Mouse (Mus musculus): ENCODE data around the gene Nectin1. TPM values are rescaled to one million over a fixed set of nuclear protein-coding genes. Genes with fewer than 3 reads are reported as not detected.

Gene Nectin1
- polyA plus RNA-seq, 1 experiment from 2014 or later: 13.2 TPM

DNA sequence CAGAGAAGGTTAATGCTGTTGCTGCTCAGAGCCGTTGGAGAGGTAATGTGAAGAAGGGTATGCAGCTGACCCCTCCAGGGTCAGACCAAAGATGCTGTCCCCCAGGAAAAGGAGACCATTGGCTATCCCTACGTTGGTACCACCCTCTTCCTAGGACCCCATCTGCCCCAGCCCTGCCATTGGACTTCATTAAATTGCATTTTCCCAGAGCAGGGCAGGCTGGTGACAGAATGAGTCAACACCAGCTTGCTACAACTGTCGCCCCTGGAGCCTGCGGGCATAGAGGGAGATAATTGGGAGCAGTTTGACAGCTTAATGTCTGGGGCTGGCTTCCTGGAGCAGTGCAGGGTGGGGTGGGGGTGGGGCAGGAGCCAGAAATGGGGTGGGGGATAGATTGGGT lies 25.0 kb downstream of the Nectin1 start:
- WGBS: 11% methylated on average over 4 of the region's 4 CpGs
- no peak overlapping the region for H3K4me2 ChIP-seq (ENCODE audit: low read length)
- H3K4me3 ChIP-seq (ENCODE audit: low read depth, low read length): no peak overlapping the region
- no peaks in the 10 kb centered on the region for H3K9me3 ChIP-seq (replicated peaks; ENCODE audit: control insufficient read depth, low read length, poor library complexity, severe bottlenecking)
- no peaks in the 10 kb centered on the region for H3K27me3 ChIP-seq (ENCODE audit: control insufficient read depth, insufficient read depth, low read depth, low read length)
- H3K9ac ChIP-seq (ENCODE audit: low read depth, low read length): peak overlapping the region; percentile 7; the same call in 1 of the 2 replicates
- peak overlapping the region; percentile 19; the same call in 1 of the 2 replicates for H3K27ac ChIP-seq (ENCODE audit: low read length)
- peak; percentile 60; the same call in 1 of the 2 replicates for ATAC-seq
- H3K4me1 ChIP-seq (ENCODE audit: control insufficient read depth, insufficient read depth, low read length): peaks cover 22% of the 10 kb centered on the region
- no peaks in the 10 kb centered on the region for H3K36me3 ChIP-seq (ENCODE audit: control insufficient read depth, insufficient read depth, low read length)

DNA sequence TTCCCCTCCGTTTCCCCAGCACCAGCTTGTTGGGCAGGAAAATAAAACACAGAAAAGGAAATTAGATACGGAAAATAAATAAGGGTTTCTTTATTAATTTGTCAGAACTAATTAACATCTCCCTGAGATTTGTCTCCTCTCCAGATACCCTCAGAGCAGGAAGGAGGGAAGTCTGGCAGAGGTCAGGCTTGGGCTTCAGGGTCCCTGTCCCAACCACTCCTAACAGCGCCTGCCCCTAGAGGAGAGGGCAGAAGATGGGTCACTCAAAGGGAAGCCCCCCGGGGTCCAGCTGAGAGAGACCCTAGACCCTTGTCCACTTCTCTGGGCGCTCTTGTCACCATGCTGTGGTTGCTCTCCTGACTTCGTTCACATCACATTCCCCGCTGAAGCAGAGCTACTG lies 25.4 kb downstream of the Nectin1 start:
- Histone ChIP-seq H3K4me2 (ENCODE audit: low read length) (no peak overlapping the region), H3K4me3 (ENCODE audit: low read depth, low read length) (no peak overlapping the region), H3K27ac (ENCODE audit: low read length) (no peak overlapping the region), H3K9me3 (replicated peaks; ENCODE audit: control insufficient read depth, low read length, poor library complexity, severe bottlenecking) (no peaks in the 10 kb centered on the region), H3K36me3 (ENCODE audit: control insufficient read depth, insufficient read depth, low read length) (no peaks in the 10 kb centered on the region), H3K9ac (ENCODE audit: low read depth, low read length) (no peak overlapping the region), H3K27me3 (ENCODE audit: control insufficient read depth, insufficient read depth, low read depth, low read length) (no peaks in the 10 kb centered on the region), H3K4me1 (ENCODE audit: control insufficient read depth, insufficient read depth, low read length) (peaks cover 22% of the 10 kb centered on the region)
- ATAC-seq: no peak
- 69% methylated on average over 7 of the region's 7 CpGs for WGBS

DNA sequence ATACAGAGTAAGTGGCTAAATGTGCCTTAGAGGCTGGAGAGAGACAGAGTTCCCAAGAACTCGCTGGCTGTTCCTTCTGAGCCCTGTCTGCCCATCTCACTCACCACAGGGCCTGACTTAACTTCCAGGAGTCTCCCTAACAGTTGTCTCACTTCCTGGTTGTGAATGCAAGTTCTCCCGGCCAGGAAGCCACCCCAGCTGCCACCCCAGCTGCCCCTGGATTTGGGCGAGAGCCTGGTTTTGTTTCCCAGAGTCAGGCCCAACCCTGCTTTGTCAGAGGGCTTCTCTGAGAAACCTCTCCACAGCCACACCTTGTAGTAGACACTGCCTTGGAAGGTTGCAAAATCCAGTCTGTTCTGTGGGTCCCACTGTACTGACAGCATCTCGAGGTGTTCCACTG lies 26.2 kb downstream of the Nectin1 start:
- Histone ChIP-seq H3K9ac (ENCODE audit: low read depth, low read length) (no peak overlapping the region), H3K27me3 (ENCODE audit: control insufficient read depth, insufficient read depth, low read depth, low read length) (no peaks in the 10 kb centered on the region), H3K4me2 (ENCODE audit: low read length) (no peak overlapping the region), H3K27ac (ENCODE audit: low read length) (no peak overlapping the region), H3K4me1 (ENCODE audit: control insufficient read depth, insufficient read depth, low read length) (peaks cover 22% of the 10 kb centered on the region), H3K9me3 (replicated peaks; ENCODE audit: control insufficient read depth, low read length, poor library complexity, severe bottlenecking) (no peaks in the 10 kb centered on the region), H3K4me3 (ENCODE audit: low read depth, low read length) (no peak overlapping the region), H3K36me3 (ENCODE audit: control insufficient read depth, insufficient read depth, low read length) (no peaks in the 10 kb centered on the region)
- WGBS: 83% methylated on average over 4 of the region's 4 CpGs
- no peak for ATAC-seq

DNA sequence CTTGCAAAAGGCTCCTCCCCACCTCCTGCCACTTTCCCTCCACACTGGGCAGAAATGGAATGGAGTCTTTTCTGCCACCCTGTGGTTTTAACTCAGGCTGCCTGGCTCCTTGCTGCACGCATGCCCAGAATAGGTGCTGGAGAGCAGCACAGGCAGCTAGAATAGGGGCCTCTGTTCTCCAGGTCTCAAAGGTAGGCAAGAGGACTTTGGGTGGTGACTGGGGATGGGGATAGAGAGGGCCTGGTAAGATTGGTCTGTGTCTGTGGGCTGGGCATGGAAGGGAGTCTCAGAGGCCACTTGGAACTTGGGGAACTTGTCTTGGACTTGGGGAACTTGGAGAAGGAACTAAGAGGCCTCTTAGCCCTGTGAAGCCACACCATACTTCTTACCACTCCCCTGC lies 27.3 kb downstream of the Nectin1 start:
- H3K9me3 ChIP-seq (replicated peaks; ENCODE audit: control insufficient read depth, low read length, poor library complexity, severe bottlenecking): no peaks in the 10 kb centered on the region
- no peak overlapping the region for H3K9ac ChIP-seq (ENCODE audit: low read depth, low read length)
- H3K4me2 ChIP-seq (ENCODE audit: low read length): no peak overlapping the region
- H3K36me3 ChIP-seq (ENCODE audit: control insufficient read depth, insufficient read depth, low read length): no peaks in the 10 kb centered on the region
- ATAC-seq: no peak
- H3K4me1 ChIP-seq (ENCODE audit: control insufficient read depth, insufficient read depth, low read length): peaks cover 14% of the 10 kb centered on the region
- WGBS: 74% methylated on average over 1 of the region's 1 CpGs
- H3K27me3 ChIP-seq (ENCODE audit: control insufficient read depth, insufficient read depth, low read depth, low read length): no peaks in the 10 kb centered on the region
- no peak overlapping the region for H3K4me3 ChIP-seq (ENCODE audit: low read depth, low read length)
- H3K27ac ChIP-seq (ENCODE audit: low read length): no peak overlapping the region

DNA sequence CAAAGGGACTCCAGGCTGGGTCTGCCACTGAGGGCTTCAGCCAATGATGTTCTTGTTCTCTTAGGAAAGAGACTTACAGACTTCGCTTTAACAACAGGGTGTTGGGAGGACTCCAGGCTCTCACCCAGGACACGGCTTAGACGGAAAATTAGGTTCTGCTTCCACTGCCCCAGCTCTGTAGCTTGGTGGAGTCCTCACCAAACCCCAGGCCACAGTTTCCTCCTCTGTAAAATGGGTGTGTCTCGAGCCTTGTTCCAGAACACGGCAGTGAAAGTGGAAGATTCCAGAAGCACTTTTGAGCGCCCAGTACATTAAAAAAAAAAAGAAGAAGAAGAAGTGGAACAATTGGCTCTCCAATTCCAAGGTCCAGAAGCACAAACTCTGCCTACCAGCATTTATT lies 28.7 kb downstream of the Nectin1 start:
- no peaks in the 10 kb centered on the region for H3K9me3 ChIP-seq (replicated peaks; ENCODE audit: control insufficient read depth, low read length, poor library complexity, severe bottlenecking)
- H3K4me2 ChIP-seq (ENCODE audit: low read length): no peak overlapping the region
- WGBS: 90% methylated on average over 6 of the region's 6 CpGs
- H3K27me3 ChIP-seq (ENCODE audit: control insufficient read depth, insufficient read depth, low read depth, low read length): no peaks in the 10 kb centered on the region
- peaks cover 14% of the 10 kb centered on the region for H3K4me1 ChIP-seq (ENCODE audit: control insufficient read depth, insufficient read depth, low read length)
- no peak overlapping the region for H3K27ac ChIP-seq (ENCODE audit: low read length)
- no peak overlapping the region for H3K9ac ChIP-seq (ENCODE audit: low read depth, low read length)
- H3K36me3 ChIP-seq (ENCODE audit: control insufficient read depth, insufficient read depth, low read length): no peaks in the 10 kb centered on the region
- ATAC-seq: no peak
- H3K4me3 ChIP-seq (ENCODE audit: low read depth, low read length): no peak overlapping the region

DNA sequence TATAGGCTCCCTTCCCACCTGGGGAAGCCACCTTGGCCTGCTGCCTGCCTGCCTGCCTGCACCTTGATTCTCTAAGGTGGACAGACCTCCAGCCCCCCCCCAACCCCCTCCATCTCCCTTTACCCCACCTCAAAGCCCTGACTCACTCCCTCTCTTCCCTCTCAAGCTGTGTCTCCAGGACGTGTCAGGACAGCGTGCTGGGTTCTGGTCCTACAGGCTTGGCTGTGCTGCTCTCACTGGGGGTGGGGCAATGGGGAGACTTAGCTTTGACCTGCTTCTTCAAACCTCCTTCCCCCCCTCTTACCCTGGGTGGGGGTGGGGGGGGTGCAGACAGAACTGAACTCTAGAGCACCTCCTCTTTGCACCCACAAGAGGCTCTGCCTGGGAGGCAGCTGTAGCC lies 29.7 kb downstream of the Nectin1 start:
- Histone ChIP-seq H3K9me3 (replicated peaks; ENCODE audit: control insufficient read depth, low read length, poor library complexity, severe bottlenecking) (no peaks in the 10 kb centered on the region), H3K9ac (ENCODE audit: low read depth, low read length) (no peak overlapping the region), H3K36me3 (ENCODE audit: control insufficient read depth, insufficient read depth, low read length) (no peaks in the 10 kb centered on the region), H3K27ac (ENCODE audit: low read length) (no peak overlapping the region), H3K27me3 (ENCODE audit: control insufficient read depth, insufficient read depth, low read depth, low read length) (no peaks in the 10 kb centered on the region), H3K4me2 (ENCODE audit: low read length) (no peak overlapping the region), H3K4me3 (ENCODE audit: low read depth, low read length) (no peak overlapping the region), H3K4me1 (ENCODE audit: control insufficient read depth, insufficient read depth, low read length) (peaks cover 7% of the 10 kb centered on the region)
- 71% methylated on average over 2 of the region's 2 CpGs for WGBS
- no peak for ATAC-seq

DNA sequence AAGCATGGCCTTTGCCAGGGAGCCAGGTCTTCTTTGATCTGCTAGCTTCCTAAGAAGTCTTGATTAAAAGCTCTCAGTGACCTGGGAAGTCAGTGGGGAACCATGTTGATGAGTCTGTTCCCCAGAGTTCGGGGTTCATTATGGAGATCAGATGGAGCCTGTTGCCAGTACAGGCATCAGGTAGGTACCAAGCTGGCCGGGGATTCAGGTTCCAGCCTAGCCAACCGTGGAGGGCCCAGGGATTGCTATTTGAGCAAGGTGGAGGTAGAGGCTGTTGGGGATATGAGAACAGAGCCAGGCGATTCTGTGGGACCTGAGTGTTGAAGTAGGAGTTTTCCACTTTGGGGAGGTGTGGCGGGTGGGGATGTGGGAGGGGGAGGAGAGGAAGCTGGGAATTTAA lies 30.6 kb downstream of the Nectin1 start:
- Histone ChIP-seq H3K27ac (ENCODE audit: low read length) (no peak overlapping the region), H3K9ac (ENCODE audit: low read depth, low read length) (no peak overlapping the region), H3K9me3 (replicated peaks; ENCODE audit: control insufficient read depth, low read length, poor library complexity, severe bottlenecking) (no peaks in the 10 kb centered on the region), H3K4me1 (ENCODE audit: control insufficient read depth, insufficient read depth, low read length) (peaks cover 2% of the 10 kb centered on the region; the same call in 1 of the 2 replicates), H3K4me3 (ENCODE audit: low read depth, low read length) (no peak overlapping the region), H3K27me3 (ENCODE audit: control insufficient read depth, insufficient read depth, low read depth, low read length) (no peaks in the 10 kb centered on the region), H3K4me2 (ENCODE audit: low read length) (no peak overlapping the region), H3K36me3 (ENCODE audit: control insufficient read depth, insufficient read depth, low read length) (no peaks in the 10 kb centered on the region)
- ATAC-seq: no peak
- WGBS: 83% methylated on average over 5 of the region's 5 CpGs

DNA sequence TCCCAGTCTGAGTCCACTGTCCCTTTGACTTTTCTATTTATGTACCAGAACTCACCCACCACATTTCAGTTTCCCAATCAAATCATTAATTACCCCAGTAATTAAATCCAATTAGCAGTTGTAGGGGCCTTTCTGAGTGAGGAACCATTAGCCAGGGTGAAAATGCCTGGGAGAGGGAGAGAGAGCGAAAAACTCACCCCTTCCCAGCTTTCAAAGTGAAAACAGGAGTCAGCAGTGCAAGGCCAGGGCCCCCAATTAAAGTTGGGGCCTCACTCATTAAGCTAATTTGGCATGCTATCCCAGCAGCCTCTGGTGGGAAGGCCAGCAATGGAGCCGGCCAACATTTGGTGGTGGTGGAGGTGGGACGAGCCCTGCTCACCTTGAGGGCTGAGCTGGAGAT lies 32.4 kb downstream of the Nectin1 start:
- Histone ChIP-seq H3K36me3 (ENCODE audit: control insufficient read depth, insufficient read depth, low read length) (no peaks in the 10 kb centered on the region), H3K9me3 (replicated peaks; ENCODE audit: control insufficient read depth, low read length, poor library complexity, severe bottlenecking) (no peaks in the 10 kb centered on the region), H3K27ac (ENCODE audit: low read length) (no peak overlapping the region), H3K4me2 (ENCODE audit: low read length) (no peak overlapping the region), H3K9ac (ENCODE audit: low read depth, low read length) (no peak overlapping the region), H3K27me3 (ENCODE audit: control insufficient read depth, insufficient read depth, low read depth, low read length) (no peaks in the 10 kb centered on the region), H3K4me1 (ENCODE audit: control insufficient read depth, insufficient read depth, low read length) (peaks cover 4% of the 10 kb centered on the region; the same call in 1 of the 2 replicates), H3K4me3 (ENCODE audit: low read depth, low read length) (no peak overlapping the region)
- 84% methylated on average over 3 of the region's 3 CpGs for WGBS
- no peak for ATAC-seq

DNA sequence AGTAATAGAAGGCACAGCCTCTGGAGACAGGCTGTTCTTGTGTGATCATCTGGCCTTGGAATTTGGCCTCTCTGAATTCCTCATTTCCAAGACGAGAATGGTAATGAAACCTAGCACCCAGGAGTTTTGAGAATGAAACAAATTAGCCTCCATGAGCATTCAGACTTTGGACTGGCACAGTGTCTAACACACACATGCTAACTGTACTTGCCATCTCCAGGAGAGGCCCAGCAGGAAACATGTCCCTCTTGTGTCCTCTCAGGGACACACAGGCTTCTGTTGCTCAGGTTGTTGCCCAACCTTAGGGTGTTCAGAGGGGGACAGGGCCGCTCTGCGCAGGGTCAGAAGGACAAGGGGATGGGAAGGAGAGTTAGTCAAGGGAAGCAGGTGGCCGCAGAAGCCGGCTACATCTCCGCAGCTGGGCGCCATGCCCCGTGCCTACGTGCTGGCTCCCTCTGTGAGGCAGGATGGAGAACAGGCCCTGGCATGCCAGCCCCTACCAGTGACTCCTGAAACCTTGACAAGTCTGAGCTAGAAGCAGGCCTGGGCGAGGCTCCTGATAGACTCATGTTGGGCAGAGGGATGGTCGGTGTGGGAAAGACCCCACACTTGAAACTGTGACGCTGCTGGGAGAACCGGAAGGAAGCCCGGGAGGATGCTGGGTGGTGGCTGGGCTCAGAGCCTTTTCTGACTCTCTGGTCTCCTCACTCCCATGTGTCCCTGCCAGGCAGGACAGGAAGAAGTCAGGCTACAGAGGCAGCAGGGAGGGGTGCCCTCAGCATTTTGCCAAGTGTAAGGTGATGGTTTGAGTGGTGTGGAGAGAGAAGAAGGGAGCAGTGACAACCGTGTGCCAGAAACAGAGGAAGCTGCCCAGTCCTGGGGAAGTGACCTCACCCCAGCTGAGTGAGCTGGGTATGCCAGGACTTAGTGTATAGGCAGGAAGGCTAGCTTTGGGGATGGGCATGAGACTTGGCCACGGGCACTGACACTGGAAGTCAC lies 33.9 kb downstream of the Nectin1 start:
- H3K36me3 ChIP-seq (ENCODE audit: control insufficient read depth, insufficient read depth, low read length): no peaks in the 10 kb centered on the region
- H3K4me2 ChIP-seq (ENCODE audit: low read length): no peak overlapping the region
- no peak overlapping the region for H3K9ac ChIP-seq (ENCODE audit: low read depth, low read length)
- H3K4me3 ChIP-seq (ENCODE audit: low read depth, low read length): no peak overlapping the region
- WGBS: 82% methylated on average over 16 of the region's 16 CpGs
- H3K9me3 ChIP-seq (replicated peaks; ENCODE audit: control insufficient read depth, low read length, poor library complexity, severe bottlenecking): no peaks in the 10 kb centered on the region
- ATAC-seq: no peak
- peaks cover 4% of the 10 kb centered on the region; the same call in 1 of the 2 replicates for H3K4me1 ChIP-seq (ENCODE audit: control insufficient read depth, insufficient read depth, low read length)
- H3K27ac ChIP-seq (ENCODE audit: low read length): no peak overlapping the region
- H3K27me3 ChIP-seq (ENCODE audit: control insufficient read depth, insufficient read depth, low read depth, low read length): no peaks in the 10 kb centered on the region
